Mouse (Mus musculus): ENCODE data around the gene Npcd. TPM values are rescaled to one million over a fixed set of nuclear protein-coding genes. Genes with fewer than 3 reads are reported as not detected.

The Npcd gene
- polyA plus RNA-seq (2012; rRNA removed), result 0.62 TPM in 1 of 2 replicates, not detected in the other

DNA sequence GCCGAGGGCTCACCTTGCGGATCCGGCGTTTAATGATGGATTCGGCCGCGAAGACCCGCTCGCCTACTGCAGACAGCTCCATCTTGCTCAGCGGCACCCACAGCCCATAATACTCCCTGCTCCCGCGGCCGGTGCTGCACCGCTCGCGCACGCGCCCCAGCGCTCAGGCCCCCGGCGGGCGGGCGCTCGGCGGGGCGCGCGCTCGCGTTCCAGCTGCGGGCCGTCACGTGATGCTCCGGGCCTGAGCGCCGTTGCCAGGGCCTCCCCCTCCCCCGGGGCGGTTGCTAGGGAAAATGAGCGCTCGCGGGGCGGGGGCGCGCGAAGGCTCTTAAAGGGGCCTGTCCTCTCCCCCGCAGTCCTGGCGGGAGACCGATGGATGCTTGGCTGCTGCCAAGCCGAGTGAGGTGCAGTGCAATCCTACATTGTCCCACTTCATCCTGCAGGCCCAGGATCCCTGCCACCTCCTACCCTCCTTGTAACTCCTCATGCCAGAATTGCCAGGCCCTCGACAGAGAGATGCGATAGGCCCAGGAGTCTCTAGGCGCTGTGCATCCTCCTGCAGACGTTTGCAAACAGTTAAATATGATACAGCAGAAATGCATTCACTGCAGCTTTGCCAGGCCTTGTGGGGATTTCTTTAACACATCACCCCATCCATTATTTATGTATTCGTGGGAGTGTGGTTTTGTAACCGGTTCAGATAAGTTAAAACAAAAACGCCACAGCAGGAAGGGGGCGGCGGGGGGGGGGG lies at the start of gene Npcd, which contains the start of gene Cbx6:
Npcd (minus strand) TSS at position 108 of the 751 bp plus-strand sequence.
Cbx6 (minus strand) TSS at position 559 of the 751 bp plus-strand sequence.
- no peaks in the 10 kb centered on the region for H3K36me3 ChIP-seq (ENCODE audit: control insufficient read depth, insufficient read depth, low read length)
- TF ChIP-seq CTCF (conservative IDR thresholded peaks at IDR 0.05; ENCODE audit: insufficient read depth, insufficient read length, low read depth, low read length) (no peak), POLR2A (IDR thresholded peaks at IDR 0.05; ENCODE audit: low read depth, low read length) (peak; percentile 45)
- WGBS, result 2% methylated on average over 58 of the region's 58 CpGs
- DNase-seq, result peak; percentile 97
- peak within 1 kb of the TSS; percentile 25; the same call in 1 of the 2 replicates for H3K27ac ChIP-seq (ENCODE audit: insufficient read depth, low read depth, low read length)
- H3K27me3 ChIP-seq (replicated peaks; ENCODE audit: control insufficient read depth, insufficient read depth, low read length), result no peaks in the 10 kb centered on the region
- H3K4me3 ChIP-seq (ENCODE audit: insufficient read depth, low read depth, low read length), result peak within 1 kb of the TSS; percentile 60
- peaks cover 6% of the 10 kb centered on the region; the same call in 1 of the 2 replicates for H3K4me1 ChIP-seq (ENCODE audit: control insufficient read depth, insufficient read depth, low read length)

DNA sequence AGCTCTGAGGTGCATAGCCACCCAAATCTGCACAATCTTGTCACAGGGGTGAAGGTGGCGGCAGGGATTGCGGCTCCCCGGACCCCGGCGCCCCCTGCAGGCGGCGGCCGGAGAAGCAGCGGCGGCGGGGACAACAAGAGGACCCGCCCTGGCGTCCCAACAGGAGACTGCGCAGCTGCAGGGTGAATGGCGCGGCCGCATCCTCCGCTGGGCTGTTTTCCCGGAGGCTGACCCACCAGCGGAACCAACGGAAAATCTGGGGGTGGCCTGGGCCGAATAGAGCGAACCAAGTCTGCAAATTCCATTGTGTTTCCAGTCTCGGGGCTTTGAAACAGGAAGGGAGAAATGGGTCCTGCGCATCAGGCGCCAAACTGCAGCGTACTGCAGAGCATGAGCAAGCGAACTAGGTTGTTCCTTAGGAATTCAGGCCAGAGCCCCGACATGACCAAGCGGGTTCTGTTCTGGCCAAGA lies 49.4 kb upstream of the Npcd start:
- under 1% methylated on average over 30 of the region's 30 CpGs for WGBS
- peak overlapping the region; percentile 43 for H3K4me3 ChIP-seq (ENCODE audit: insufficient read depth, low read depth, low read length)
- H3K27ac ChIP-seq (ENCODE audit: insufficient read depth, low read depth, low read length), result peak overlapping the region; percentile 40
- no peaks in the 10 kb centered on the region for H3K4me1 ChIP-seq (ENCODE audit: control insufficient read depth, insufficient read depth, low read length)
- DNase-seq, result peak; percentile 95
- no peak for TF ChIP-seq POLR2A (IDR thresholded peaks at IDR 0.05; ENCODE audit: low read depth, low read length)
- TF ChIP-seq CTCF (conservative IDR thresholded peaks at IDR 0.05; ENCODE audit: insufficient read depth, insufficient read length, low read depth, low read length), result peak; percentile 58
- H3K27me3 ChIP-seq (replicated peaks; ENCODE audit: control insufficient read depth, insufficient read depth, low read length), result no peaks in the 10 kb centered on the region
- no peaks in the 10 kb centered on the region for H3K36me3 ChIP-seq (ENCODE audit: control insufficient read depth, insufficient read depth, low read length)

DNA sequence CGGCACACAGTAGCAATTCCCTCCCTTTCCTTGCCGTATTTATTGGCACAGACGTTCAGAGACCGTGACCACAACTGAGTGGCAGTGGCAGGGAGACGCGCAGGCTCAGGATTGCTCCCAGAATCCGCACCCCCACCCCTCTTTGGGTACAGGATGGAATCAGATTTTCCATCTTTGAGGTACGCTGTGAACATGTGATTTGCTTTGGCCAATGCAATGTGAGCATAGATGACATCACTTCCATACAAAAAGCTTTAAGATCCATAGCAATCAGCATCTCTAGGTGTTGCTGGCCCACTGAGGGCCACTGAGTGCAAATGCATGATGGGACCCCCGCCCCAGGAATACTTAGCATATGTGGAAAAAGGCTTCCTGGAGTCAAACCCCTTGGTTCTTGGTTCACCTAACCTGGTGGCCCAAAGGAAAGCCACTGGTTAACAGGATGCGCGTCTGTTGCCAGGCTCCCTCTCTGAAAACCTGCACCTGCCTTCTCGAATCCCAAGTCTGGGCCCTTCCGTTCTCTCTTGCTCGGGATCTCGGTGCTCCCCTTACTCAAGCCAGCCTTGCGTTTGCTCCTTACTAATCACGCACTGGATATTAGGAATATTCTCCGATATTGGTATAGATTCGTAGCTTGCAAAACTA lies 48.7 kb upstream of the Npcd start:
- H3K27ac ChIP-seq (ENCODE audit: insufficient read depth, low read depth, low read length), result no peak overlapping the region
- H3K27me3 ChIP-seq (replicated peaks; ENCODE audit: control insufficient read depth, insufficient read depth, low read length), result no peaks in the 10 kb centered on the region
- no peak overlapping the region for H3K4me3 ChIP-seq (ENCODE audit: insufficient read depth, low read depth, low read length)
- no peak for DNase-seq
- TF ChIP-seq POLR2A (IDR thresholded peaks at IDR 0.05; ENCODE audit: low read depth, low read length) (no peak), CTCF (conservative IDR thresholded peaks at IDR 0.05; ENCODE audit: insufficient read depth, insufficient read length, low read depth, low read length) (no peak)
- H3K4me1 ChIP-seq (ENCODE audit: control insufficient read depth, insufficient read depth, low read length), result no peaks in the 10 kb centered on the region
- no peaks in the 10 kb centered on the region for H3K36me3 ChIP-seq (ENCODE audit: control insufficient read depth, insufficient read depth, low read length)
- 22% methylated on average over 19 of the region's 19 CpGs for WGBS

DNA sequence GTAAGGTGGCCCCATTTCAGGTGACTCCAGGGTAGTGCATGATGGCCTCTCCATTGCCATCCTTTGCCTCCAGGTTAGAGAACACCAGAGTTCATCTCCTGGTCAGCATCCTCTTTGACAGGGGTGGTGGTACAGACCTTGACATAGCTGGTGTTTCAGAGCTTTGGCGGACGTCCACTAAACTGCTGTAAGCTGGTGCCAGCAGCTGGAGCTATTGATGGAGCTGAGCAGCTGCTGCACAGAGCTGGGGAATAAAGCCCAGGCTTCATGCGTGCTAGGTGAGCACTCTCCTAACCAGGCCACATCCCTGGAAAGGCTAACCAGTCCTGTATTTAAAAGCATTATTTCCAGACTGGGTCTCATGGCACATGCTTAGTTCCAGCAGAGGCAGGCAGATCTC lies 46.4 kb upstream of the Npcd start:
- H3K27ac ChIP-seq (ENCODE audit: insufficient read depth, low read depth, low read length), result no peak overlapping the region
- H3K4me3 ChIP-seq (ENCODE audit: insufficient read depth, low read depth, low read length), result no peak overlapping the region
- H3K36me3 ChIP-seq (ENCODE audit: control insufficient read depth, insufficient read depth, low read length), result no peaks in the 10 kb centered on the region
- DNase-seq, result no peak
- H3K4me1 ChIP-seq (ENCODE audit: control insufficient read depth, insufficient read depth, low read length), result no peaks in the 10 kb centered on the region
- no peaks in the 10 kb centered on the region for H3K27me3 ChIP-seq (replicated peaks; ENCODE audit: control insufficient read depth, insufficient read depth, low read length)
- 90% methylated on average over 3 of the region's 3 CpGs for WGBS
- TF ChIP-seq CTCF (conservative IDR thresholded peaks at IDR 0.05; ENCODE audit: insufficient read depth, insufficient read length, low read depth, low read length) (no peak), POLR2A (IDR thresholded peaks at IDR 0.05; ENCODE audit: low read depth, low read length) (no peak)

DNA sequence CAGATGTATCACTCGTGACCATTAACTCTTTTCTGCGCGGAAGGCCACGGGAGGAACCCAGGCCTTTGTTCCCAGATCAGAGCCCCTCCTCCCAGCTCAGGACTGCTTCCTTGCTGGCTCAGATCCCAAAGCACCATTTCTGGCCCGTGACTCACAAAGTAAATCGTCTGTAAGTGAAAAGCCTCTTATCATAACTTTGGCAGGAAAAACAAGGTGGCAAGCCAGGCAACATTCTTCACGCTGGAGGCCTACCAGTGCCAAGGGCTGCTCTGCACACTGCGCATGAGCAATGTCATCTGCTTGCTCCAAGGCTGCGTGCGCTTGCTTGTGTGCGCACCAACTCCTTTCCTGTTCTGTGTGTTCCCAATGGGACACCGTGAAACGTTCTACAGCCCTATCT lies 45.3 kb upstream of the Npcd start:
- Histone ChIP-seq H3K4me3 (ENCODE audit: insufficient read depth, low read depth, low read length) (no peak overlapping the region), H3K36me3 (ENCODE audit: control insufficient read depth, insufficient read depth, low read length) (no peaks in the 10 kb centered on the region), H3K27me3 (replicated peaks; ENCODE audit: control insufficient read depth, insufficient read depth, low read length) (no peaks in the 10 kb centered on the region), H3K4me1 (ENCODE audit: control insufficient read depth, insufficient read depth, low read length) (no peaks in the 10 kb centered on the region), H3K27ac (ENCODE audit: insufficient read depth, low read depth, low read length) (peak overlapping the region; percentile 14; the same call in 1 of the 2 replicates)
- no peak for TF ChIP-seq CTCF (conservative IDR thresholded peaks at IDR 0.05; ENCODE audit: insufficient read depth, insufficient read length, low read depth, low read length)
- TF ChIP-seq POLR2A (IDR thresholded peaks at IDR 0.05; ENCODE audit: low read depth, low read length), result no peak
- DNase-seq, result peak; percentile 93
- WGBS, result 15% methylated on average over 13 of the region's 13 CpGs

DNA sequence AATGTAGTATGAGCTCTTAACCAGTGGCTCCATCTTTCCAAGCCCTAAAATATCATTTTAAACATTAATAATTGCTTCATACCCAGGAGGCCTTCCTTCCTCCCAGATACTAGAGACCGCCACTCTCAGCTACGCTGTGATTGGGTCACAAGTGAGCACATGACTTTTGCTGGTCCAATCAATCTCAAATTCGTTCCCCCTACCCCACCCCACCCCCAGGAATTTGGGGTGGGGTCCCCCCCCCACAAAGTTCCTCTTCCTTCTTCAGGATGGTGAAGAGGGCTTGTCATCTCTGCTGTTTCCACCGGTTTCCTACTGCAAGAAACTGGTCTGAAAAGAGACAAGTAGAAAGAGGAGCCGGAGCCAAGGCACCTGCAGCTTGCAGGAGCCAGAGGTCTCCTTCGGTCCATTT lies 44.7 kb upstream of the Npcd start:
- Histone ChIP-seq H3K4me3 (ENCODE audit: insufficient read depth, low read depth, low read length) (no peak overlapping the region), H3K36me3 (ENCODE audit: control insufficient read depth, insufficient read depth, low read length) (no peaks in the 10 kb centered on the region), H3K27ac (ENCODE audit: insufficient read depth, low read depth, low read length) (peak overlapping the region; percentile 65; the same call in 1 of the 2 replicates), H3K4me1 (ENCODE audit: control insufficient read depth, insufficient read depth, low read length) (no peaks in the 10 kb centered on the region), H3K27me3 (replicated peaks; ENCODE audit: control insufficient read depth, insufficient read depth, low read length) (no peaks in the 10 kb centered on the region)
- WGBS, result 39% methylated on average over 6 of the region's 6 CpGs
- peak; percentile 50 for DNase-seq
- TF ChIP-seq POLR2A (IDR thresholded peaks at IDR 0.05; ENCODE audit: low read depth, low read length) (no peak), CTCF (conservative IDR thresholded peaks at IDR 0.05; ENCODE audit: insufficient read depth, insufficient read length, low read depth, low read length) (no peak)
